Mouse (Mus musculus): ENCODE measurements around the gene Hlcs. TPM values are rescaled to one million over a fixed set of nuclear protein-coding genes. Genes with fewer than 3 reads are reported as not detected.
A peak's percentile ranks its signal among the peaks of the same experiment; 100 is the strongest.

Gene Hlcs
- polyA plus RNA-seq, 1 experiment from 2014 or later, result 4.0 TPM

DNA sequence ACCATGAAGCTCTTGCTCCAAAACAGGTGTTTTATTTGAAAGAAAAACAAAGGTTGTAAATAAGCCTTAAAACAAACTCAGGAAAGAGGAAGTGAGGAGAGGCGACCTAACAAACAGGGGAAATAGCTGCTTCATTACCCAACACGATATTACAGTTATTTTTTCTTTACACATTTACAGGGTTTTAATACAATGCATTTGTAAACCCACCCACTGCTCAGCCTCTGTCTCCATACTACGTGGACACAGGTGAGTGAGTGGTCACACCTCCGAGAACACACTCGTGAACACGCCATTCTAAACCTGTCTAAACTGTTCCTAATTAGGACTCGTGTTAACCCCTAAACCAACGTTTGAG lies 90.0 kb downstream of the Hlcs start:
- no peak overlapping the region for H3K4me2 ChIP-seq (ENCODE audit: low read length)
- no peaks in the 10 kb centered on the region for H3K9me3 ChIP-seq (replicated peaks; ENCODE audit: control insufficient read depth, low read length)
- no peak overlapping the region for H3K9ac ChIP-seq (ENCODE audit: low read length)
- no peak overlapping the region for H3K4me3 ChIP-seq (ENCODE audit: low read depth, low read length)
- DNase-seq (ENCODE audit: low spot score), result no peak
- ATAC-seq, result no peak
- peaks cover 15% of the 10 kb centered on the region for H3K27me3 ChIP-seq (replicated peaks; ENCODE audit: control insufficient read depth, insufficient read depth, low read length)
- no peaks in the 10 kb centered on the region for H3K36me3 ChIP-seq (ENCODE audit: control insufficient read depth, insufficient read depth, low read length)
- H3K4me1 ChIP-seq (ENCODE audit: control insufficient read depth, insufficient read depth, low read length), result peaks cover 13% of the 10 kb centered on the region
- no peak overlapping the region for H3K27ac ChIP-seq (ENCODE audit: low read depth, low read length)
- WGBS, result 85% methylated on average over 8 of the region's 8 CpGs

DNA sequence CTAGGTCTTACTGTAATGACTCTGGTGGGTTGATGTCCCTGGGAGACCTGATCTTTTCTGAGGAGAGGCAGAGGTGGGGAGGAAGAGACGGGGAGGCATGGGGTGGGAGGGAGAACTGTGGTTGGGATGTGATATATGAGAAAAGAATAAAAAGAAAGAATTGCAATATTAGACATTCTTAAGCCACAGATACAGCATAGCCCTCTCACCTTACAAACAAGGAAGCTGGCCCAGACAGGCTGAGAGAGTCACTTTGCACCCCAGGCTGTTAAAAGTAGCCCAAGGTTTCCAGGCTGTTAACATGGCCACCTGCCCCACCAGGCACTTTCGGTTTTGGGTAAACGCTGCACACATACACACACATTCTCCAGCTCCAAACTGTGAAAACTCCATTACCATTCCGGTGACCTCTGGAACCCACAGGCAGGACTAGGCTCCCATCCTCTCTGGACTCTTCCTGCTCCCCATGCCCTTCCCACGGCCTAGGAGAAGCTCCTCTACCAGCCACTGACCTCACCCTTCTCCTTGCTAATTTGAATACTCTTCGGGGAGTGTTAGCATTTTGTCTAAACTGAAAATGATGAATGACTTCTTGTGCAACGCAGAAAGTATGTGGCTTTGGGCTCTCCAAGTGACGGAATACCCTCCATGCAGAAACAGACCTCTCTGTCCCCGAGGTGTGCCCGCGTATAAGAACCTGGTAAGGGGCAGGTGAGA lies 90.6 kb downstream of the Hlcs start:
- Histone ChIP-seq H3K27me3 (replicated peaks; ENCODE audit: control insufficient read depth, insufficient read depth, low read length) (peaks cover 15% of the 10 kb centered on the region), H3K4me3 (ENCODE audit: low read depth, low read length) (no peak overlapping the region), H3K9me3 (replicated peaks; ENCODE audit: control insufficient read depth, low read length) (no peaks in the 10 kb centered on the region), H3K4me2 (ENCODE audit: low read length) (no peak overlapping the region), H3K36me3 (ENCODE audit: control insufficient read depth, insufficient read depth, low read length) (no peaks in the 10 kb centered on the region), H3K9ac (ENCODE audit: low read length) (no peak overlapping the region), H3K27ac (ENCODE audit: low read depth, low read length) (no peak overlapping the region), H3K4me1 (ENCODE audit: control insufficient read depth, insufficient read depth, low read length) (peaks cover 8% of the 10 kb centered on the region; the same call in 1 of the 2 replicates)
- WGBS, result 93% methylated on average over 11 of the region's 11 CpGs
- no peak for DNase-seq (ENCODE audit: low spot score)
- ATAC-seq, result no peak

GRCm38 (mm10) chr16:94210689-94211357 lies 102.5 kb downstream of the Hlcs start:
- Histone ChIP-seq H3K27ac (ENCODE audit: low read depth, low read length) (no peak overlapping the region), H3K27me3 (replicated peaks; ENCODE audit: control insufficient read depth, insufficient read depth, low read length) (no peaks in the 10 kb centered on the region), H3K36me3 (ENCODE audit: control insufficient read depth, insufficient read depth, low read length) (no peaks in the 10 kb centered on the region), H3K4me3 (ENCODE audit: low read depth, low read length) (no peak overlapping the region), H3K4me1 (ENCODE audit: control insufficient read depth, insufficient read depth, low read length) (no peaks in the 10 kb centered on the region), H3K9ac (ENCODE audit: low read length) (no peak overlapping the region), H3K9me3 (replicated peaks; ENCODE audit: control insufficient read depth, low read length) (no peaks in the 10 kb centered on the region), H3K4me2 (ENCODE audit: low read length) (no peak overlapping the region)
- no peak for DNase-seq (ENCODE audit: low spot score)
- WGBS, result 93% methylated on average over 15 of the region's 15 CpGs
- no peak for ATAC-seq

DNA sequence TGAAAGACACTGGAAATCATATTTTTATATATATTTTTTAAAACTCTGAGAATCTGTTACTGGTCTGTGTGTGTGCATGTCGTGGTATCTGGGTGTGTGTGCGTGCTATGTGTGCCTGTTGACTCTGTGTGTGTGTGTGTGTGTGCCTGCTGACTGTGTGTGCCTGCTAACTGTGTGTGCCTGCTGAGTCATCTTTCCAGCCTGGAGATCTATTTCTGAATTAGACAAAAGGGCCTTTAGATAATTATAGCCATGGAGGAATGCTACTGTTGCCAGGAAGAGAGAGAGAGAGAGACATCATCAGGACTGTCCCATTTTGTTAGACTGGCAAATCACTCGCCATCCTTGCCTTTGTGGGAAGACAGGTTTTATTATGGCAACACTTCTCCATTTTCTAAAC lies 103.7 kb downstream of the Hlcs start:
- WGBS, result 88% methylated on average over 3 of the region's 3 CpGs
- DNase-seq (ENCODE audit: low spot score), result peak; percentile 36

GRCm38 (mm10) chr16:94208826-94209225 lies 104.5 kb downstream of the Hlcs start:
- H3K36me3 ChIP-seq (ENCODE audit: control insufficient read depth, insufficient read depth, low read length), result no peaks in the 10 kb centered on the region
- 76% methylated on average over 10 of the region's 10 CpGs for WGBS
- no peak overlapping the region for H3K27ac ChIP-seq (ENCODE audit: low read depth, low read length)
- no peak overlapping the region for H3K9ac ChIP-seq (ENCODE audit: low read length)
- ATAC-seq (no peak), DNase-seq (ENCODE audit: low spot score) (no peak)
- H3K4me2 ChIP-seq (ENCODE audit: low read length), result no peak overlapping the region
- no peaks in the 10 kb centered on the region for H3K9me3 ChIP-seq (replicated peaks; ENCODE audit: control insufficient read depth, low read length)
- H3K27me3 ChIP-seq (replicated peaks; ENCODE audit: control insufficient read depth, insufficient read depth, low read length), result no peaks in the 10 kb centered on the region
- H3K4me1 ChIP-seq (ENCODE audit: control insufficient read depth, insufficient read depth, low read length), result no peaks in the 10 kb centered on the region
- no peak overlapping the region for H3K4me3 ChIP-seq (ENCODE audit: low read depth, low read length)

More for the DNA sequence above, 103.7 kb downstream of the Hlcs start:
- Histone ChIP-seq H3K9ac (ENCODE audit: low read length) (no peak overlapping the region), H3K27ac (ENCODE audit: low read depth, low read length) (no peak overlapping the region), H3K4me3 (ENCODE audit: low read depth, low read length) (no peak overlapping the region), H3K9me3 (replicated peaks; ENCODE audit: control insufficient read depth, low read length) (no peaks in the 10 kb centered on the region), H3K4me2 (ENCODE audit: low read length) (no peak overlapping the region), H3K27me3 (replicated peaks; ENCODE audit: control insufficient read depth, insufficient read depth, low read length) (no peaks in the 10 kb centered on the region), H3K36me3 (ENCODE audit: control insufficient read depth, insufficient read depth, low read length) (no peaks in the 10 kb centered on the region), H3K4me1 (ENCODE audit: control insufficient read depth, insufficient read depth, low read length) (no peaks in the 10 kb centered on the region)
- ATAC-seq, result no peak; the same call in 1 of the 2 replicates

DNA sequence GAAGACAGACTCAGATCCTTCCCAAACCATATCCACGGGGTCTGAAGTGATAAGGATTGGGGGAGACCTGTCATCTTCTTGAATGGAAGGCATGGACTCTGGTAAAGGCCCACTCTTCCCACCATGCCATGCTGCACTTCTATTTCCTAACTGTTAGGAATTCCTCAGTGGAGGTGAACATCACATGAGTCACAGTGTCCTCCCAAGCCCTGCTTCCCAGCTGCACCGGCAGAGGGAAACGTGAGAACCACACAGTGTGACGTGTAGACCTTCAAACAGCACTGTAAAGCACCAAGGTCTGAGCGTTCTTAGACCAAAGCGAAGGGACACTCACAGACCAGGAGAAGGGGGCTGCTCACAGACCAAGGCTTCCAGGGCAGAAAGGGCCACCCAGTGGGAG lies 105.2 kb downstream of the Hlcs start:
- no peak overlapping the region for H3K9ac ChIP-seq (ENCODE audit: low read length)
- 94% methylated on average over 6 of the region's 6 CpGs for WGBS
- no peak for DNase-seq (ENCODE audit: low spot score)
- no peaks in the 10 kb centered on the region for H3K27me3 ChIP-seq (replicated peaks; ENCODE audit: control insufficient read depth, insufficient read depth, low read length)
- H3K9me3 ChIP-seq (replicated peaks; ENCODE audit: control insufficient read depth, low read length), result no peaks in the 10 kb centered on the region
- H3K4me1 ChIP-seq (ENCODE audit: control insufficient read depth, insufficient read depth, low read length), result no peaks in the 10 kb centered on the region
- no peak overlapping the region for H3K27ac ChIP-seq (ENCODE audit: low read depth, low read length)
- no peaks in the 10 kb centered on the region for H3K36me3 ChIP-seq (ENCODE audit: control insufficient read depth, insufficient read depth, low read length)
- H3K4me3 ChIP-seq (ENCODE audit: low read depth, low read length), result no peak overlapping the region
- no peak overlapping the region for H3K4me2 ChIP-seq (ENCODE audit: low read length)
- ATAC-seq, result no peak

- Histone ChIP-seq H3K27ac (ENCODE audit: low read depth, low read length) (no peak overlapping the region), H3K4me3 (ENCODE audit: low read depth, low read length) (no peak overlapping the region), H3K36me3 (ENCODE audit: control insufficient read depth, insufficient read depth, low read length) (no peaks in the 10 kb centered on the region), H3K9me3 (replicated peaks; ENCODE audit: control insufficient read depth, low read length) (no peaks in the 10 kb centered on the region), H3K4me1 (ENCODE audit: control insufficient read depth, insufficient read depth, low read length) (no peaks in the 10 kb centered on the region), H3K9ac (ENCODE audit: low read length) (no peak overlapping the region), H3K4me2 (ENCODE audit: low read length) (no peak overlapping the region), H3K27me3 (replicated peaks; ENCODE audit: control insufficient read depth, insufficient read depth, low read length) (no peaks in the 10 kb centered on the region)
- DNase-seq (ENCODE audit: low spot score), result no peak
- WGBS, result 87% methylated on average over 26 of the region's 26 CpGs
- no peak for ATAC-seq
Measured at GRCm38 (mm10) chr16:94205528-94206484, 107.6 kb downstream of the Hlcs start.

DNA sequence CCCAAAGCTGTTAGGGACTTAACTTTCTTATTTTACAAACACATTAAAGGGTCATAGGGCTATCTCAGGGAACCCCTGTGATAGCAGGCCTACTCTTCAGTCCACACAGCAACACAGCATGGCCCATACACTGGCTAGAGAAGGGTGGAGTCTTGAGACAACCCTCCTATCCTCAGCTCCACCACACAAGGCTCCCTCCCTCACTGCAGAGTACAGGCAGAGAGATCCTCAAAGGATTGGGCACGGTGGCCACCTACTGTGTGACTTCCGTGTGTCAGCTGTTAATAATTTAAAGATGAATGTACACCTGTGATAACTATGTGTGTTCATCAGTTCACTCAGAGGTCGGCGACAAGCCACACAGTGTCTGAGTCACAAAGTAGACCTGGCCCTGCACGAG lies 112.0 kb downstream of the Hlcs start:
- H3K9ac ChIP-seq (ENCODE audit: low read length), result no peak overlapping the region
- no peaks in the 10 kb centered on the region for H3K4me1 ChIP-seq (ENCODE audit: control insufficient read depth, insufficient read depth, low read length)
- H3K27me3 ChIP-seq (replicated peaks; ENCODE audit: control insufficient read depth, insufficient read depth, low read length), result no peaks in the 10 kb centered on the region
- H3K36me3 ChIP-seq (ENCODE audit: control insufficient read depth, insufficient read depth, low read length), result no peaks in the 10 kb centered on the region
- H3K27ac ChIP-seq (ENCODE audit: low read depth, low read length), result no peak overlapping the region
- DNase-seq (ENCODE audit: low spot score) (no peak), ATAC-seq (no peak)
- no peak overlapping the region for H3K4me3 ChIP-seq (ENCODE audit: low read depth, low read length)
- H3K9me3 ChIP-seq (replicated peaks; ENCODE audit: control insufficient read depth, low read length), result no peaks in the 10 kb centered on the region
- no peak overlapping the region for H3K4me2 ChIP-seq (ENCODE audit: low read length)
- 69% methylated on average over 5 of the region's 5 CpGs for WGBS
